Mouse (Mus musculus) forebrain, embryonic 15.5 days (tissue): ENCODE results near the gene Chpf2. TPM values are rescaled to one million over a fixed set of nuclear protein-coding genes. Genes with fewer than 3 reads are reported as not detected.

ENCODE experiments used
- ATAC-seq: fragments of 200-750 bp; cut with Nextera tagmentation; replicated peaks from 2 replicates; pipeline ENCODE4 v1.8.0; 2017; ENCODE audit warnings: mild to moderate bottlenecking, moderate TSS enrichment, moderate library complexity
- H3K27ac ChIP-seq: fragments of 300-500 bp; sonication (generic); replicated peaks from 2 replicates; pipeline ENCODE4 v1.5.1; 2015; ENCODE audit warnings: mild to moderate bottlenecking, inconsistent platforms
- H3K27me3 ChIP-seq: fragments of 300-500 bp; sonication (generic); 2 replicates; pipeline ENCODE4 v1.6.1; 2015; ENCODE audit warnings: inconsistent platforms
- H3K36me3 ChIP-seq: fragments of 300-500 bp; sonication (generic); 2 replicates; pipeline ENCODE4 v1.6.1; 2015; ENCODE audit warnings: mild to moderate bottlenecking, inconsistent platforms
- H3K4me1 ChIP-seq: fragments of 300-500 bp; sonication (generic); 2 replicates; pipeline ENCODE4 v1.6.1; 2015; ENCODE audit warnings: inconsistent platforms
- H3K4me2 ChIP-seq: fragments of 300-500 bp; sonication (generic); replicated peaks from 2 replicates; pipeline ENCODE4 v1.6.1; 2015; ENCODE audit warnings: mild to moderate bottlenecking, inconsistent platforms
- H3K4me3 ChIP-seq: fragments of 300-500 bp; sonication (generic); 2 replicates; pipeline ENCODE4 v1.5.1; 2015; ENCODE audit warnings: mild to moderate bottlenecking, inconsistent platforms
- H3K9ac ChIP-seq: fragments of 300-500 bp; sonication (generic); replicated peaks from 2 replicates; pipeline ENCODE4 v1.6.1; 2015; ENCODE audit warnings: mild to moderate bottlenecking, inconsistent platforms
- H3K9me3 ChIP-seq: fragments of 300-500 bp; sonication (generic); 2 replicates; pipeline ENCODE4 v1.6.1; 2016; ENCODE audit warnings: inconsistent platforms
- WGBS: fragments of 180-500 bp; shearing (Covaris S2); methylation state at CpG from one replicate; pipeline ENCODE4 v1.1.7; 2015; ENCODE audit warnings: mixed read lengths; 5-methylcytosine and 5-hydroxymethylcytosine counted together
- polyA plus RNA-seq: library from polyadenylated mRNA; unstranded; fragments of >200 nt; fragmentation: Nextera tagmentation; extraction: Ambion mirVana; gene quantifications from 2 replicates; pipeline ENCODE4 v1.2.1, GENCODE M21; 2015

The Chpf2 gene
- polyA plus RNA-seq, 1 experiment from 2014 or later: 21.1 TPM

- no peak for ATAC-seq
- Histone ChIP-seq H3K27ac (no peak overlapping the region), H3K36me3 (peaks cover 49% of the 10 kb centered on the region), H3K4me3 (no peak overlapping the region), H3K9me3 (no peaks in the 10 kb centered on the region), H3K4me1 (peaks cover 53% of the 10 kb centered on the region), H3K27me3 (no peaks in the 10 kb centered on the region), H3K9ac (no peak overlapping the region), H3K4me2 (no peak overlapping the region)
- 81% methylated on average over 10 of the region's 10 CpGs for WGBS
Observed at GRCm38 (mm10) chr5:24593230-24593629, 6.7 kb downstream of the Chpf2 start.

- Histone ChIP-seq H3K9me3 (no peaks in the 10 kb centered on the region), H3K9ac (no peak overlapping the region), H3K27me3 (no peaks in the 10 kb centered on the region), H3K4me3 (no peak overlapping the region), H3K36me3 (peaks cover 46% of the 10 kb centered on the region), H3K4me2 (no peak overlapping the region), H3K4me1 (peaks cover 52% of the 10 kb centered on the region), H3K27ac (no peak overlapping the region)
- 70% methylated on average over 10 of the region's 10 CpGs for WGBS
- ATAC-seq: no peak
Observed at GRCm38 (mm10) chr5:24593928-24594327, 7.4 kb downstream of the Chpf2 start.

GRCm38 (mm10) chr5:24594346-24594745, 7.8 kb downstream of the Chpf2 start:
- Histone ChIP-seq H3K4me2 (no peak overlapping the region), H3K36me3 (peaks cover 42% of the 10 kb centered on the region), H3K27me3 (no peaks in the 10 kb centered on the region), H3K27ac (no peak overlapping the region), H3K4me1 (peaks cover 56% of the 10 kb centered on the region), H3K9me3 (no peaks in the 10 kb centered on the region), H3K9ac (no peak overlapping the region), H3K4me3 (no peak overlapping the region)
- 95% methylated on average over 5 of the region's 5 CpGs for WGBS
- ATAC-seq: no peak

- ATAC-seq: no peak
- Histone ChIP-seq H3K27me3 (no peaks in the 10 kb centered on the region), H3K9me3 (no peaks in the 10 kb centered on the region), H3K4me1 (peaks cover 63% of the 10 kb centered on the region), H3K4me3 (no peak overlapping the region), H3K27ac (peak overlapping the region; percentile 98), H3K4me2 (peak overlapping the region; percentile 46; the same call in 1 of the 2 replicates), H3K36me3 (peaks cover 42% of the 10 kb centered on the region), H3K9ac (peak overlapping the region; percentile 42; the same call in 1 of the 2 replicates)
- 90% methylated on average over 5 of the region's 5 CpGs for WGBS
Observed at GRCm38 (mm10) chr5:24595261-24595660, 8.7 kb downstream of the Chpf2 start.

GRCm38 (mm10) chr5:24595786-24596380, 9.3 kb downstream of the Chpf2 start:
- 33% methylated on average over 14 of the region's 14 CpGs for WGBS
- no peaks in the 10 kb centered on the region for H3K27me3 ChIP-seq
- H3K27ac ChIP-seq: peak overlapping the region; percentile 98
- ATAC-seq: no peak
- H3K9me3 ChIP-seq: no peaks in the 10 kb centered on the region
- H3K36me3 ChIP-seq: peaks cover 41% of the 10 kb centered on the region
- H3K9ac ChIP-seq: peak overlapping the region; percentile 42
- peaks cover 68% of the 10 kb centered on the region for H3K4me1 ChIP-seq
- peak overlapping the region; percentile 46 for H3K4me2 ChIP-seq
- peak overlapping the region; percentile 28 for H3K4me3 ChIP-seq

- no peaks in the 10 kb centered on the region for H3K27me3 ChIP-seq
- H3K4me2 ChIP-seq: peak overlapping the region; percentile 46
- peak overlapping the region; percentile 42 for H3K9ac ChIP-seq
- peak overlapping the region; percentile 98 for H3K27ac ChIP-seq
- H3K9me3 ChIP-seq: no peaks in the 10 kb centered on the region
- peak; percentile 74 for ATAC-seq
- 3% methylated on average over 11 of the region's 11 CpGs for WGBS
- peak overlapping the region; percentile 28 for H3K4me3 ChIP-seq
- H3K4me1 ChIP-seq: peaks cover 66% of the 10 kb centered on the region
- peaks cover 34% of the 10 kb centered on the region for H3K36me3 ChIP-seq
Observed at GRCm38 (mm10) chr5:24596519-24597171, 10.1 kb downstream of the Chpf2 start.

- Histone ChIP-seq H3K27ac (peak overlapping the region; percentile 98), H3K4me3 (peak overlapping the region; percentile 28), H3K36me3 (peaks cover 28% of the 10 kb centered on the region), H3K27me3 (no peaks in the 10 kb centered on the region), H3K9me3 (no peaks in the 10 kb centered on the region), H3K9ac (peak overlapping the region; percentile 42), H3K4me2 (peak overlapping the region; percentile 46), H3K4me1 (peaks cover 66% of the 10 kb centered on the region)
- WGBS: 20% methylated on average over 2 of the region's 2 CpGs
- peak; percentile 34 for ATAC-seq
Observed at GRCm38 (mm10) chr5:24597221-24597728, 10.7 kb downstream of the Chpf2 start.

GRCm38 (mm10) chr5:24597901-24598569, 11.5 kb downstream of the Chpf2 start:
- peak overlapping the region; percentile 92 for H3K27ac ChIP-seq
- H3K9me3 ChIP-seq: no peaks in the 10 kb centered on the region
- H3K9ac ChIP-seq: peak overlapping the region; percentile 73
- H3K4me1 ChIP-seq: peaks cover 73% of the 10 kb centered on the region
- peak overlapping the region; percentile 71 for H3K4me2 ChIP-seq
- H3K4me3 ChIP-seq: peak overlapping the region; percentile 50
- ATAC-seq: no peak
- H3K27me3 ChIP-seq: no peaks in the 10 kb centered on the region
- 11% methylated on average over 15 of the region's 15 CpGs for WGBS
- peaks cover 21% of the 10 kb centered on the region for H3K36me3 ChIP-seq

GRCm38 (mm10) chr5:24598570-24599006, 12.0 kb downstream of the Chpf2 start:
- peaks cover 79% of the 10 kb centered on the region for H3K4me1 ChIP-seq
- under 1% methylated on average over 41 of the region's 41 CpGs for WGBS
- no peaks in the 10 kb centered on the region for H3K9me3 ChIP-seq
- no peaks in the 10 kb centered on the region for H3K27me3 ChIP-seq
- H3K4me3 ChIP-seq: peak overlapping the region; percentile 50
- peaks cover 15% of the 10 kb centered on the region for H3K36me3 ChIP-seq
- H3K4me2 ChIP-seq: peak overlapping the region; percentile 71
- peak; percentile 7 for ATAC-seq
- H3K27ac ChIP-seq: peak overlapping the region; percentile 92
- H3K9ac ChIP-seq: peak overlapping the region; percentile 73

- no peaks in the 10 kb centered on the region for H3K27me3 ChIP-seq
- peaks cover 84% of the 10 kb centered on the region for H3K4me1 ChIP-seq
- peak overlapping the region; percentile 92 for H3K27ac ChIP-seq
- H3K4me2 ChIP-seq: peak overlapping the region; percentile 71
- WGBS: 11% methylated on average over 8 of the region's 8 CpGs
- no peaks in the 10 kb centered on the region for H3K9me3 ChIP-seq
- no peak for ATAC-seq
- peaks cover 10% of the 10 kb centered on the region for H3K36me3 ChIP-seq
- H3K4me3 ChIP-seq: peak overlapping the region; percentile 50
- peak overlapping the region; percentile 73 for H3K9ac ChIP-seq
Observed at GRCm38 (mm10) chr5:24599137-24599536, 12.6 kb downstream of the Chpf2 start.

GRCm38 (mm10) chr5:24600236-24600635, 13.7 kb downstream of the Chpf2 start:
- peak overlapping the region; percentile 67; the same call in 1 of the 2 replicates for H3K4me3 ChIP-seq
- H3K4me1 ChIP-seq: peaks cover 83% of the 10 kb centered on the region
- no peak for ATAC-seq
- H3K9ac ChIP-seq: no peak overlapping the region
- peak overlapping the region; percentile 82 for H3K4me2 ChIP-seq
- WGBS: 74% methylated on average over 2 of the region's 2 CpGs
- 0 out of 2 replicates have a peak overlapping the region, but pooled peaks have one; percentile 29 for H3K27ac ChIP-seq
- H3K36me3 ChIP-seq: no peaks in the 10 kb centered on the region; the same call in 1 of the 2 replicates
- no peaks in the 10 kb centered on the region for H3K27me3 ChIP-seq
- H3K9me3 ChIP-seq: no peaks in the 10 kb centered on the region
